10 mouse cellular contexts compared by ENCODE assay signal in the genomic region with DNA sequence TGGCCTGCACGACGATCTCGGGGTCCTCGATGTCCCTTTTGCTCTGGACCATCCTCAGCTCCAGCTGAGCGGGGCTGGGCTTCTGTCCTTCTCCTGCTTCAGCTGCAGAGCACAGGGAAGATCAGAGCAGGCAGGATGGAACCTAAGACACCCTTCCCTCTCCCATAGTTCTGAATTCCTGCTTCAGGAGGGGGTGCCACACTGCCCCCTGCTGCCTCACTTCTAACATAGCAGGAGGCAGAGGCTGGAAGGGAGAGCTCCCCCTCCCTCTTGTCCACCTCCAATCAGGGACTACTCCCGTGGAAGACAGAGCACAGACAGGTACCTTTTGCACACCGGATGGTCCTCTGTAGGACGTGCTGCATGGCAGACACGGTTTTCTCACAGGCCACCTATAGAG. TPM values are rescaled to one million over a fixed set of nuclear protein-coding genes. Genes with fewer than 3 reads are reported as not detected.
A peak's percentile ranks its signal among the peaks of the same experiment; 100 is the strongest.
DNase-seq lines count a peak whose midpoint lies in the region; ATAC-seq and TF ChIP-seq lines count a peak whose summit lies in the region.
"Had no signal": no experiment of that assay in that cellular context is flagged by ENCODE, and none has a peak within 500 bp of the region (broad histone marks: within the 10 kb centered on the region; RNA-seq: fewer than 3 reads in every experiment).

No protein-coding gene starts in this region.

- H3K9me3 ChIP-seq in liver, embryonic 12.5 days (replicated peaks), result no peaks in the 10 kb centered on the region
- no peaks in the 10 kb centered on the region for H3K9me3 ChIP-seq in G1E (replicated peaks)
- H3K9me3 ChIP-seq in liver, postnatal 0 days (ENCODE audit: low read length), result no peaks in the 10 kb centered on the region
- H3K9me3 ChIP-seq in hindbrain, embryonic 12.5 days (replicated peaks), result no peaks in the 10 kb centered on the region

- no peaks in the 10 kb centered on the region for H3K79me2 ChIP-seq in liver, adult 2 months (ENCODE audit: control insufficient read depth, insufficient read depth, low read length)

- H3K9ac ChIP-seq in liver, adult 2 months (ENCODE audit: low read depth, low read length), result no peak overlapping the region
- H3K9ac ChIP-seq in liver, embryonic 12.5 days, result no peak overlapping the region
- no peak overlapping the region for H3K9ac ChIP-seq in liver, postnatal 0 days (replicated peaks)
- no peak overlapping the region for H3K9ac ChIP-seq in hindbrain, embryonic 12.5 days

- ATAC-seq in liver, embryonic 12.5 days, result no peak
- no peak for ATAC-seq in G1E (ENCODE audit: extremely low read depth, insufficient number of reproducible peaks, low FRiP score, poor library complexity, severe bottlenecking)
- no peak for ATAC-seq in liver, postnatal 0 days
- no peak for ATAC-seq in hindbrain, embryonic 12.5 days (ENCODE audit: low FRiP score)

- TF ChIP-seq CTCF in liver, adult 2 months (IDR thresholded peaks at IDR 0.05; ENCODE audit: low read depth, low read length), result peak; percentile 82
- peak; percentile 94 for TF ChIP-seq CTCF in G1E (IDR thresholded peaks at IDR 0.05; ENCODE audit: low read depth, low read length)
- peak; percentile 74 for TF ChIP-seq CTCF in liver, postnatal 0 days (IDR thresholded peaks at IDR 0.05; ENCODE audit: low read depth)

- no peaks in the 10 kb centered on the region for H3K4me1 ChIP-seq in liver, adult 2 months (ENCODE audit: control insufficient read depth, insufficient read depth, low read length)
- 0 out of 2 replicates have a peak, but pooled peaks cover 2% of the 10 kb centered on the region for H3K4me1 ChIP-seq in liver, embryonic 12.5 days
- H3K4me1 ChIP-seq in G1E (ENCODE audit: insufficient read depth, low read depth, low read length), result peaks cover 2% of the 10 kb centered on the region
- H3K4me1 ChIP-seq in liver, postnatal 0 days (ENCODE audit: insufficient read depth), result no peaks in the 10 kb centered on the region
- H3K4me1 ChIP-seq in hindbrain, embryonic 12.5 days, result no peaks in the 10 kb centered on the region

- no peak for TF ChIP-seq POLR2A in liver, adult 2 months (IDR thresholded peaks at IDR 0.05; ENCODE audit: extremely low read depth, insufficient read depth, low read length)

- H3K36me3 ChIP-seq in liver, adult 2 months (ENCODE audit: control insufficient read depth, insufficient read depth, low read length), result peaks cover 6% of the 10 kb centered on the region; the same call in 1 of the 2 replicates
- peaks cover 28% of the 10 kb centered on the region for H3K36me3 ChIP-seq in liver, embryonic 12.5 days
- peaks cover 83% of the 10 kb centered on the region for H3K36me3 ChIP-seq in G1E (replicated peaks)
- H3K36me3 ChIP-seq in liver, postnatal 0 days (replicated peaks; ENCODE audit: insufficient read depth, low read length), result peaks cover 22% of the 10 kb centered on the region; the same call in 1 of the 2 replicates
- 0 out of 2 replicates have a peak, but pooled peaks cover 4% of the 10 kb centered on the region for H3K36me3 ChIP-seq in hindbrain, embryonic 12.5 days

- no peak overlapping the region for H3K4me2 ChIP-seq in liver, embryonic 12.5 days
- no peak overlapping the region for H3K4me2 ChIP-seq in liver, postnatal 0 days (ENCODE audit: low read depth, low read length)
- H3K4me2 ChIP-seq in hindbrain, embryonic 12.5 days (replicated peaks), result no peak overlapping the region

- no peaks in the 10 kb centered on the region for H3K27me3 ChIP-seq in liver, adult 2 months (ENCODE audit: control insufficient read depth, insufficient read depth, low read length)
- no peaks in the 10 kb centered on the region for H3K27me3 ChIP-seq in liver, embryonic 12.5 days (replicated peaks)
- H3K27me3 ChIP-seq in G1E (ENCODE audit: insufficient read depth, low read length), result no peaks in the 10 kb centered on the region
- no peaks in the 10 kb centered on the region for H3K27me3 ChIP-seq in liver, postnatal 0 days (ENCODE audit: insufficient read depth, low read length)
- H3K27me3 ChIP-seq in hindbrain, embryonic 12.5 days, result no peaks in the 10 kb centered on the region

- TF ChIP-seq EP300 in liver, postnatal 0 days (IDR thresholded peaks at IDR 0.05; ENCODE audit: low read depth), result no peak

- no peak overlapping the region for H3K4me3 ChIP-seq in liver, adult 2 months (ENCODE audit: insufficient read depth, low read depth, low read length)
- no peak overlapping the region for H3K4me3 ChIP-seq in liver, embryonic 12.5 days
- H3K4me3 ChIP-seq in G1E (ENCODE audit: low read depth, low read length), result no peak overlapping the region
- H3K4me3 ChIP-seq in liver, postnatal 0 days (ENCODE audit: low read depth, low read length), result no peak overlapping the region
- H3K4me3 ChIP-seq in hindbrain, embryonic 12.5 days, result no peak overlapping the region
- H3K4me3 ChIP-seq: myocyte had no signal

- no peak overlapping the region for H3K27ac ChIP-seq in liver, adult 2 months (replicated peaks; ENCODE audit: insufficient read depth, low read depth, low read length)
- H3K27ac ChIP-seq in liver, embryonic 12.5 days, result no peak overlapping the region
- H3K27ac ChIP-seq in liver, postnatal 0 days (ENCODE audit: low read depth), result no peak overlapping the region
- no peak overlapping the region for H3K27ac ChIP-seq in hindbrain, embryonic 12.5 days

- WGBS in liver, adult 2 months, result 77% methylated on average over 9 of the region's 9 CpGs
- 68% methylated on average over 9 of the region's 9 CpGs for WGBS in liver, embryonic 12.5 days (ENCODE audit: insufficient replicate concordance)
- 71% methylated on average over 9 of the region's 9 CpGs for WGBS in liver, postnatal 0 days (ENCODE audit: insufficient replicate concordance)
- 67% methylated on average over 9 of the region's 9 CpGs for WGBS in hindbrain, embryonic 12.5 days

- peak; percentile 30 to 55 for DNase-seq in cerebellum, postnatal 25 days
- DNase-seq in cerebellum, adult 11-12 months, result no peak
- no peak for DNase-seq in liver, adult 2 months (ENCODE audit: extremely low read depth, low read depth, low spot score)
- peak; percentile 23 for DNase-seq in G1E (ENCODE audit: low spot score)
- no peak for DNase-seq in liver, postnatal 0 days
- DNase-seq in urinary bladder, postnatal 4 days (ENCODE audit: low spot score in 2 of 2), result no peak
- DNase-seq: layer of hippocampus, adult 9-11 months had no signal

RNA-seq across cellular contexts. Expression of gene Cstb, which starts 15.3 kb away (rescaled TPM):
- total RNA-seq in liver, adult 2 months (2014; rRNA removed), result 52.0 and 60.8 TPM in 2 replicates
- 41.4 and 47.5 TPM in 2 replicates for polyA plus RNA-seq in liver, adult 2 months (2012; rRNA removed)
- polyA plus RNA-seq in liver, embryonic 12.5 days (2016; fragmentation: Nextera tagmentation; extraction: Ambion mirVana), result 104 and 106 TPM in 2 replicates
- total RNA-seq in G1E (2014; fragmentation: Nextera tagmentation) (33.7 and 47.1 TPM in 2 replicates), G1E (2017) (251 and 260 TPM in 2 replicates)
- 20.0 and 40.3 TPM in 2 replicates for polyA plus RNA-seq in G1E (2012)
- polyA plus RNA-seq in liver, postnatal 0 days (2015; fragmentation: Nextera tagmentation; extraction: Ambion mirVana), result 177 and 187 TPM in 2 replicates
- polyA plus RNA-seq in hindbrain, embryonic 12.5 days (2016; fragmentation: Nextera tagmentation; extraction: Ambion mirVana), result 127 and 138 TPM in 2 replicates

RNA-seq across cellular contexts. Expression of gene Pdxk, which starts 24.0 kb away (rescaled TPM):
- 19.9 TPM in 2 replicates for total RNA-seq in liver, adult 2 months (2014; rRNA removed)
- 29.2 and 29.5 TPM in 2 replicates for polyA plus RNA-seq in liver, adult 2 months (2012; rRNA removed)
- polyA plus RNA-seq in liver, embryonic 12.5 days (2016; fragmentation: Nextera tagmentation; extraction: Ambion mirVana), result 7.8 and 8.2 TPM in 2 replicates
- 33.6 and 36.2 TPM in 2 replicates for total RNA-seq in G1E (2014; fragmentation: Nextera tagmentation)
- total RNA-seq in G1E (2017), result 44.6 and 47.1 TPM in 2 replicates
- 20.8 and 23.0 TPM in 2 replicates for polyA plus RNA-seq in G1E (2012)
- polyA plus RNA-seq in liver, postnatal 0 days (2015; fragmentation: Nextera tagmentation; extraction: Ambion mirVana), result 10.1 and 11.0 TPM in 2 replicates
- polyA plus RNA-seq in hindbrain, embryonic 12.5 days (2016; fragmentation: Nextera tagmentation; extraction: Ambion mirVana), result 12.2 and 13.0 TPM in 2 replicates

RNA-seq across cellular contexts. Expression of gene Rrp1, which starts 28.0 kb away (rescaled TPM):
- total RNA-seq in liver, adult 2 months (2014; rRNA removed), result 39.8 and 41.9 TPM in 2 replicates
- 30.7 and 37.6 TPM in 2 replicates for polyA plus RNA-seq in liver, adult 2 months (2012; rRNA removed)
- 200 and 201 TPM in 2 replicates for polyA plus RNA-seq in liver, embryonic 12.5 days (2016; fragmentation: Nextera tagmentation; extraction: Ambion mirVana)
- 172 and 189 TPM in 2 replicates for total RNA-seq in G1E (2014; fragmentation: Nextera tagmentation)
- total RNA-seq in G1E (2017), result 423 and 464 TPM in 2 replicates
- 372 and 420 TPM in 2 replicates for polyA plus RNA-seq in G1E (2012)
- polyA plus RNA-seq in liver, postnatal 0 days (2015; fragmentation: Nextera tagmentation; extraction: Ambion mirVana), result 93.5 and 95.5 TPM in 2 replicates
- polyA plus RNA-seq in hindbrain, embryonic 12.5 days (2016; fragmentation: Nextera tagmentation; extraction: Ambion mirVana), result 339 and 343 TPM in 2 replicates

Comparison
In these comparisons a context has a peak if more than half of its experiments do, and no peak if none do; other contexts are left out.
1. DNase-seq: peak in cerebellum, postnatal 25 days (2 of 2) and G1E (single experiment); none in cerebellum, adult 11-12 months (single experiment), liver, adult 2 months (single experiment), liver, postnatal 0 days (single experiment) and urinary bladder, postnatal 4 days (0 of 2).
2. Peak in every context shown above with its lines, with median percentiles within 50 percentile points of each other: CTCF ChIP-seq.